Mouse (Mus musculus) heart, postnatal 0 days (tissue): ENCODE measurements around the gene Nmnat3.

Experiments used
- CTCF ChIP-seq: IDR thresholded peaks from 2 replicates; pipeline ENCODE4 v1.5.1; 2016; ENCODE audit warnings: antibody characterized with exemption, control low read depth, low read depth
- EP300 ChIP-seq: IDR thresholded peaks from 2 replicates; pipeline ENCODE4 v1.6.1; 2016; ENCODE audit warnings: antibody characterized with exemption, low read depth

- TF ChIP-seq CTCF (no peak), EP300 (no peak)
Measured at GRCm38 (mm10) chr9:98418346-98418745, 131.1 kb downstream of the Nmnat3 start.
